Mouse (Mus musculus) E14TG2a.4 (cell line): ENCODE data around the gene Itgae.
A peak's percentile ranks its signal among the peaks of the same experiment; 100 is the strongest.

Experiments
- H3K27me3 ChIP-seq: 2 replicates; pipeline ENCODE4 v1.6.1; 2014; ENCODE audit warnings: low read length, control low read depth; ENCODE audit not compliant: insufficient read depth
- H3K36me3 ChIP-seq: 2 replicates; pipeline ENCODE4 v1.6.1; 2014; ENCODE audit warnings: low read length, control low read depth; ENCODE audit not compliant: insufficient read depth
- H3K4me1 ChIP-seq: replicated peaks from 2 replicates; pipeline ENCODE4 v1.6.1; 2014; ENCODE audit warnings: low read depth, low read length, control low read depth
- H3K4me3 ChIP-seq: replicated peaks from 2 replicates; pipeline ENCODE4 v1.5.1; 2014; ENCODE audit warnings: mild to moderate bottlenecking, low read length
- H3K9me3 ChIP-seq: 2 replicates; pipeline ENCODE4 v1.6.1; 2014; ENCODE audit warnings: low read length, control low read depth
- CTCF ChIP-seq: conservative IDR thresholded peaks from 2 replicates; pipeline ENCODE4 v1.5.1; 2014; ENCODE audit warnings: low read length
- NANOG ChIP-seq: IDR thresholded peaks from 2 replicates; pipeline ENCODE4 v1.6.1; 2014; ENCODE audit warnings: borderline replicate concordance, low read length, mixed read lengths
- POU5F1 ChIP-seq: IDR thresholded peaks from 2 replicates; pipeline ENCODE4 v1.6.1; 2014; ENCODE audit warnings: low read length, borderline replicate concordance

Itgae gene

GRCm38 (mm10) chr11:73131020-73131419 is 40.6 kb downstream of the Itgae start:
- H3K27me3 ChIP-seq, result no peaks in the 10 kb centered on the region
- no peaks in the 10 kb centered on the region for H3K9me3 ChIP-seq
- no peak overlapping the region for H3K4me3 ChIP-seq
- peaks cover 59% of the 10 kb centered on the region for H3K4me1 ChIP-seq
- peaks cover 78% of the 10 kb centered on the region for H3K36me3 ChIP-seq
- TF ChIP-seq CTCF, result peak; percentile 41; the same call in 1 of the 2 replicates
- no peak for TF ChIP-seq POU5F1

DNA sequence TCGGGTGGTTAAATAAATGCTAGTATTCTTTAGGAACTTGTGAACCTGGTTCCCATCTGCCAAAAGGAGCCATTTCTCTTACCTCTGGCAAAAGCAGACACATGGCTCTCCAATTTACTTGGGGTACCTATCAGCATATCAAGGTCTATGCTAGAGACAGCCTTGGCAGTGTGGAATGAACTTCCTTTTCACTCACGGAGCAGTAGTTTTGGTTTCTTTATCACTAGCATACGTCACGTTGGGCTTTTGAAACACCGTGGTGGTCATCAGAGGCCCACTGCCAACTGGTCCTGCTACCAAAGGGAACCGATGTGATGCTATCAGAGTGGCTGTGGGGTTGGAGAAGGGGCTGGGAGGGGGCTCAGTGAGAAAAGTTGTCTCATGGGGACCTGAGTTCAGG is 42.6 kb downstream of the Itgae start:
- Histone ChIP-seq H3K36me3 (peaks cover 85% of the 10 kb centered on the region), H3K27me3 (no peaks in the 10 kb centered on the region), H3K4me3 (no peak overlapping the region), H3K4me1 (peaks cover 68% of the 10 kb centered on the region), H3K9me3 (no peaks in the 10 kb centered on the region)
- TF ChIP-seq NANOG (no peak), POU5F1 (no peak), CTCF (no peak)

GRCm38 (mm10) chr11:73134222-73134621 is 43.8 kb downstream of the Itgae start:
- H3K4me3 ChIP-seq, result 0 out of 2 replicates have a peak overlapping the region, but pooled peaks have one; percentile 20
- no peaks in the 10 kb centered on the region for H3K27me3 ChIP-seq
- H3K36me3 ChIP-seq, result peaks cover 76% of the 10 kb centered on the region
- H3K4me1 ChIP-seq, result peaks cover 77% of the 10 kb centered on the region
- H3K9me3 ChIP-seq, result no peaks in the 10 kb centered on the region
- no peak for TF ChIP-seq NANOG
- TF ChIP-seq POU5F1, result no peak
- TF ChIP-seq CTCF, result no peak

DNA sequence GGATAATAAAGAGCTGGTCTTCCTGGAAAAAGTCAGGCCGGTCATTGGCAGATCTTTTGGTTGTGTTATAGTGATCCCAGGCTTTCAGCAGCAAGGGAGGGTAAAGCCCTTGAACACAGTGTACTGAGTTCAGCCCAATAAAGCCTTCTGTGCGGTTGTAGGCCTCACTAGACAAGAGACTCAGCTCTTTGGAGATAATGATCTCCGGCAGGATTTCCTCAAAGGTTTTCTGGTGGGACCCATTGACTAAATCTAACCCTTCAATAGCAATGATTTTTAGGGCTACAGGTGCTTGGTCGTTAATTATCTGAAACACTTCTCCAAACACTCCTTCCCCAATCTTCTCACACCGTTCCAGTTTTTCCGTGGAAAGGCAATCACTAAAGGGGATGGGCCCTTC is 46.2 kb downstream of the Itgae start:
- Histone ChIP-seq H3K9me3 (no peaks in the 10 kb centered on the region), H3K27me3 (no peaks in the 10 kb centered on the region), H3K4me3 (peak overlapping the region; percentile 99), H3K36me3 (peaks cover 54% of the 10 kb centered on the region), H3K4me1 (peaks cover 76% of the 10 kb centered on the region)
- no peak for TF ChIP-seq CTCF
- no peak for TF ChIP-seq POU5F1
- TF ChIP-seq NANOG, result no peak

GRCm38 (mm10) chr11:73137116-73137515 is 46.7 kb downstream of the Itgae start:
- Histone ChIP-seq H3K4me3 (peak overlapping the region; percentile 99), H3K9me3 (no peaks in the 10 kb centered on the region), H3K36me3 (peaks cover 51% of the 10 kb centered on the region), H3K27me3 (no peaks in the 10 kb centered on the region), H3K4me1 (peaks cover 77% of the 10 kb centered on the region)
- no peak for TF ChIP-seq POU5F1
- TF ChIP-seq CTCF, result no peak
- no peak for TF ChIP-seq NANOG

- Histone ChIP-seq H3K36me3 (peaks cover 44% of the 10 kb centered on the region), H3K9me3 (no peaks in the 10 kb centered on the region), H3K27me3 (no peaks in the 10 kb centered on the region), H3K4me1 (peaks cover 73% of the 10 kb centered on the region), H3K4me3 (peak within 1 kb of the TSS; percentile 99)
- TF ChIP-seq NANOG, result no peak
- peak; percentile 24 for TF ChIP-seq CTCF
Measured at GRCm38 (mm10) chr11:73137591-73138501, 47.5 kb downstream of the Itgae start, which contains the start of gene Haspin. Gene Haspin (minus strand): TSS chr11:73138294.

DNA sequence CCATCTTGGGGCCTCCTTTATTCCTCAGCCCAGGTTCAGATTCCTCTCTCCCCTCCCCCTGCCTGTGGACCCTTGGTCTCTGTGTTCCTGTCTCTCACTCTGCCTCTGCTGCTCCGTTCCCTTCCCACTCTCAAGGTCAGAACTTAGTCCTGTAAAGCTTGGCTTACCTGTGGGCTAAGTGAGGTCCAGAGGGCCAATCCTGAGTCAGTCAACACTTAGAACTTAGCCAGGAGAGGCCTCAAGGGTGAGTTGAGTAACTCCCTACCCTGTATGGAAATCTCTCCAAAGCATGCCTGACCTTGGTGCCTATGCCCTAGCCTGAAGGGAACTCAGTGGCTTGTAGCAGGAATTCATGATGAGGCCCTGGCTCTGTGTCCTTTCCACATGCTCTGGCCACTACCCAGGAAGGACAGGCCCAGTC is 53.9 kb downstream of the Itgae start:
- H3K4me3 ChIP-seq, result peak overlapping the region; percentile 45; the same call in 1 of the 2 replicates
- no peaks in the 10 kb centered on the region for H3K36me3 ChIP-seq
- peaks cover 76% of the 10 kb centered on the region for H3K4me1 ChIP-seq
- TF ChIP-seq POU5F1 (no peak), NANOG (no peak), CTCF (no peak)
- no peaks in the 10 kb centered on the region for H3K9me3 ChIP-seq
- H3K27me3 ChIP-seq, result no peaks in the 10 kb centered on the region

DNA sequence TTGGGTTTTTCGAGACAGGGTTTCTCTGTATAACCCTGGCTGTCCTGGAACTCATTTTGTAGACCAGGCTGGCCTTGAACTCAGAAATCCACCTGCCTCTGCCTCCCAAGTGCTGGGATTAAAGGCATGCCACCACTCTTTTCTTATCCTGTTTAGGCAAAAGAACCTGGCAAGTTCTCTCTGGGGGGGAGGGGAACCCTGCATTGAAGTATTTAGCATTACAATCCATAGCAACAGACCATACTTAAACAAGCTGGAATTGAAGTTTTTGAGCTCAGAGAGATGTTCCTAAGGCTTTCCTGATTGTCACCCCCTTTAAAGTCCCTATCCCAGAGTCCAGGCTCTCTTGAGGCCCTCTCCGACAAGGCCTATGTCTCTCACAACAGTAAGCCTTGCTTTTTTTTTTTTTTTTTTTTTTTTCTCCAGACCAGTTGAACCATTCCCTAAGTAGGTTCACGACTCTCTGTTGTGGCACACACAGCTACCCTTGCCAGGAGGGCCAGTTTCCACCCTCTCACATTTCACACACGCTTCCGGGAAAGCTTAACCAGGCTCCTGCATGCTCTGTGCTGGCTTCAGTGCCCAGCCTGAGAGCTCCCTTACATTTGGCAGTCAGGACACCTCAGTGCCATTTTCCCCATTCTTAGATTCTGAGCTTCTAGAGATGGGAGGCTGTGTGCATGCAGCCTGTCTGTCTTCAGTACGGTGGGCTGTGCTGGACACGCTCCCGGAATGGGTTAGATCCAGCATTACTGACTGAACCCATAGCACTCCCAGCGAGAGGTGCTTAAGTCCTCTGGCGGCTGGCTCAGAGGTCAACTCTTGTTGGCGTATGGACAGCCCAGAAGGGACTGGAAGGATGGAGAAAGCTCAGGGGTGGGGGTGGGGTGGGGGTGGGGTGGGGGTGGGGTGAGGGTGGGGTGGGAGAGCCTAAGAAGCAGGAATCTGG is 55.9 kb downstream of the Itgae start:
- no peaks in the 10 kb centered on the region for H3K27me3 ChIP-seq
- peaks cover 68% of the 10 kb centered on the region for H3K4me1 ChIP-seq
- no peaks in the 10 kb centered on the region for H3K9me3 ChIP-seq
- no peaks in the 10 kb centered on the region for H3K36me3 ChIP-seq
- H3K4me3 ChIP-seq, result peak overlapping the region; percentile 52
- TF ChIP-seq NANOG (no peak), CTCF (no peak), POU5F1 (peak; percentile 27; the same call in 1 of the 2 replicates)
